Mouse (Mus musculus): ENCODE results near the gene Ginm1. TPM values are rescaled to one million over a fixed set of nuclear protein-coding genes. Genes with fewer than 3 reads are reported as not detected.

Gene Ginm1
- polyA plus RNA-seq (2015; fragmentation: Nextera tagmentation; extraction: Ambion mirVana): 84.4 and 88.7 TPM in 2 replicates

DNA sequence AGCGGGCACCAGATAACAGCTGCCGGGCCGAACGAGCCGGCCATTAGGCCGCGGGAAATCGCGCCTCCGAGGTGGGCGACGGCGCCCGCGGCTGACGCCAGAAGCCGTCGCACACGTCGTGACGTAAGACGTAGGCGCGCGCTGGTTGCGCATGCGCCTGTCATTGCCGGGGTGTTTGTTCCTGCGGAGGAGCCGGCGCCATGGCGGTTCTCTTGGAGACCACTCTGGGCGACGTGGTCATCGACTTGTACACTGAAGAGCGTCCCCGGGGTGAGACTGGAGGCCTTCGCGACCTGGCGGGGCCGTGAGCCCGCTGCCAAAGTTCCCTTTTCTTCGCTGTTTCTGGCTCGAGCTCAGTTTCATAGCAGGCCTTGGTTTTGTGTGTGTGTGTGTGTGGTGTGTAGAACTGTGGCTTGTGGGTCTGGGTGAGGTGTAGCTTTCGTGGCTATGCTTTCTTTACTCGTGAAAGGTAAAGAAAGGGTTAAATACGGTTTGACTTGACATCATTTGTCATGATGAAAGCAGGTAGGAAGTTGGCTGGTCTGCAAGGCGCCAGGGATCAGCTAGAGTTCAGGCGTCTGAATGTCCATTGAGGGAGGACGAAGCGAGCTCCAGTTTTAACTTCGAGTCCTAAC is at the start of gene Ginm1, which contains the start of gene Ppil4:
Gene Ginm1, minus strand, starts transcription at position 74 of the 635 bp plus-strand sequence.
Gene Ppil4, plus strand, starts transcription at position 141 of the 635 bp plus-strand sequence.
- Histone ChIP-seq H3K4me3 (peak within 1 kb of the TSS; percentile 95), H3K27ac (peak within 1 kb of the TSS; percentile 52; the same call in 1 of the 2 replicates)

DNA sequence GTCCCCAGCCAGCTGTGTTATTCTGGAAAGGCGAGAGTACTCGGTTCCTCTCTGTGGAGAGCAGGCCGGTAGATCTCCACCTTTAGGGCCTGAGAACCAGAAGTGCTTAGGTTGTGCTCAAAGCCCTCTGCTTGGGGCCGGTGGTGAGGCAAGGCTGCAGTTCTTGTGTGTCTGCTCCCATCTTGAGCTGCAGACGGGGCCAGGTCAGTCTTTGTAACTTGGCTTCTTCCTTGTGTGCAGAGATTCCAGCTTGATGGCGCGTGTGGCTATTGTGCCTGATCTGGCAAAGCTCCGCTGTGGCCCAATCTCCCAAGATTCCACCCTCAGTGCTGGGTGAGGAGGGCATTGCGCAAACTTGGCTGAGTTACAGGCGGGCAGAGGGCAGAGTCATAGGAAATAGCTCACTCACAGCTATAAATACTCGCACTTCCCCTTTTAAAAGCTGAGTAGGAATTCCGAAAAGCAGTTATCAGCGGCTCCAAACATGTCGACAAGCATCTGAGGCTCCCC is 49.0 kb upstream of the Ginm1 start:
- no peak for ATAC-seq (ENCODE audit: low FRiP score, low read depth)
- Histone ChIP-seq H3K27ac (no peak overlapping the region), H3K9me3 (no peaks in the 10 kb centered on the region), H3K9ac (no peak overlapping the region), H3K4me1 (peaks cover 16% of the 10 kb centered on the region), H3K4me3 (no peak overlapping the region), H3K27me3 (0 out of 2 replicates have a peak, but pooled peaks cover 8% of the 10 kb centered on the region), H3K36me3 (no peaks in the 10 kb centered on the region), H3K4me2 (replicated peaks) (0 out of 2 replicates have a peak overlapping the region, but pooled peaks have one; percentile 21)
- 56% methylated on average over 14 of the region's 14 CpGs for WGBS

More for the DNA sequence above, at the start of gene Ginm1, which contains the start of gene Ppil4:
- under 1% methylated on average over 52 of the region's 52 CpGs for WGBS
- H3K36me3 ChIP-seq: peaks cover 38% of the 10 kb centered on the region
- no peaks in the 10 kb centered on the region for H3K9me3 ChIP-seq
- peak within 1 kb of the TSS; percentile 78 for H3K4me2 ChIP-seq (replicated peaks)
- peak; percentile 95 for ATAC-seq (ENCODE audit: low FRiP score, low read depth)
- peaks cover 14% of the 10 kb centered on the region for H3K4me1 ChIP-seq
- no peaks in the 10 kb centered on the region for H3K27me3 ChIP-seq
- peak within 1 kb of the TSS; percentile 90 for H3K9ac ChIP-seq

DNA sequence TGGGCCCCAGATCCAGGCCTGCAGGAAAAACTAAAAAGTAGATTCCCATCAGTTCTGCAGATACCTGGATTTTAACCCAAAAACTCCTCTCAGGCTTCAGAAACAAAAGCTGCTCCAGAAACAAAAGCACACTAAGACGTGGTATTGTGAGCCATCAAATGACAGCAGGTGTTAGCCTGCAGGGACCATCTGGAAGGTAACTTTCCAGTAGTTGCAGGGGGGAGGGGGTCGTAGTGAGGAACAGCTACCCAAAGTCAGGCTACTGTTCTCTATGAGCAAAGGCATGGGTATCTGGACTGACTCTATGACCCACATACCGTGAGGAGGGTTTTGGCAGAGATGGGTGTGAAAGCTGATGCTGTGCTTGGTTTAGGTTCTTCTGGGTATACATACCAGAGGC is 48.2 kb upstream of the Ginm1 start:
- Histone ChIP-seq H3K4me3 (no peak overlapping the region), H3K9ac (no peak overlapping the region), H3K4me2 (replicated peaks) (no peak overlapping the region), H3K36me3 (no peaks in the 10 kb centered on the region), H3K27ac (no peak overlapping the region), H3K9me3 (no peaks in the 10 kb centered on the region), H3K4me1 (peaks cover 16% of the 10 kb centered on the region), H3K27me3 (0 out of 2 replicates have a peak, but pooled peaks cover 8% of the 10 kb centered on the region)
- no peak for ATAC-seq (ENCODE audit: low FRiP score, low read depth)
- 49% methylated on average over 3 of the region's 3 CpGs for WGBS

DNA sequence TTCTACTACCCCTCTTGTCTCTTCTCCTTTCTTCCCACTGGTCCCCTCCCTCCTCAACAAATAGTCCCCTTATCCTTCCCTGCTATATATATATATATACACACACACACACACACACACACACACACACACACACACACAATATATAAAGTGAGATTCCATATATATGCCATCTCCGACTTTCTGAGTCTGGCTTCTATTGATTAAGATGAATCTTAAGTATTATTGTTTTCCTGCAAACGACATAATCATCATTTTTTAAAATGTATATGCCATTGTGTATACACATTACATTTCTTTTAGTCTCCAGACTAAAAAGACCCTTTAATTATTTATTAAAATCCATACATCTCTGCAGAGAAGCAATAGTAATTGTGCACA is 47.7 kb upstream of the Ginm1 start:
- H3K36me3 ChIP-seq: no peaks in the 10 kb centered on the region
- no peak for ATAC-seq (ENCODE audit: low FRiP score, low read depth)
- WGBS: 82% methylated on average over 2 of the region's 2 CpGs

DNA sequence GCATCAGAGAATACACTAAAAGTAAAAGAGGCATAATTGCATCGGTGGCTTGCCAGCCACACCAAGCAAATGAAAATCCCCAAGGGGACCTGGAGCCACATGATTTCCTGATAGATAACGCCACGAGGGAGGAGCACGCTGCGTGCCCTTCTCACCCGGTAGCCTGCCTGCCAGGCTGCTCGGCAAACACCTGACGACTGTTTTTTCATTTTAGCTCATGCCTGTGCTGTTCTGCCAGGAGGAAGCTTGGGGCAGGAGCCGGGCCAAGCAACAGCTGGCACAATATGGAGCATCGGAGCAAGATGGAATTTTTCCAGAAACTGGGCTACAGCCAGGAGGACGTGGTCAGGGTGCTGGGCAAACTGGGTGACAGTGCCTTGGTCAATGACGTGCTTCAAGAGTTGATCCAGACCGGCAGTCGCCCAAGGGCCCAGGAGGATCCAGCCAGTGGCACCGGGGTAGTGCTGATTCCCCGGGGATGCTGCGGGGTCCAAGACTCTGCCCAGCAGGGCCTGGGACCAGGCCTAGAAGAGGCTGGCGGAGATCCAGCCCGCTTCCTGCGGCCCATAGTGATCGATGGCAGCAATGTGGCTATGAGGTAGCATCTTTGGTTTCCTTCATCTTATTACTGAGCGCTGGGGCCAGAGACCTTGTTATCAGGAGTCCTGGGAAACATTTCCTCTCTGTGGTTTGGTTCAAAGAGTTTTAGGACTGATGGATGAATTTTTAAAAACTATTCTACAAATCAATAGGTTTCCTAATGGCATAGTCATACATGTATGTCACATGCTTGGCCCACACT is 47.1 kb upstream of the Ginm1 start:
- WGBS: 89% methylated on average over 22 of the region's 22 CpGs
- H3K27me3 ChIP-seq: 0 out of 2 replicates have a peak, but pooled peaks cover 11% of the 10 kb centered on the region
- H3K4me3 ChIP-seq: no peak overlapping the region
- H3K36me3 ChIP-seq: no peaks in the 10 kb centered on the region
- no peaks in the 10 kb centered on the region for H3K9me3 ChIP-seq
- H3K27ac ChIP-seq: no peak overlapping the region
- H3K9ac ChIP-seq: no peak overlapping the region
- peaks cover 16% of the 10 kb centered on the region for H3K4me1 ChIP-seq
- no peak overlapping the region for H3K4me2 ChIP-seq (replicated peaks)
- ATAC-seq (ENCODE audit: low FRiP score, low read depth): no peak

More for the DNA sequence above, 47.7 kb upstream of the Ginm1 start:
- Histone ChIP-seq H3K4me3 (no peak overlapping the region), H3K4me1 (peaks cover 16% of the 10 kb centered on the region), H3K27me3 (0 out of 2 replicates have a peak, but pooled peaks cover 8% of the 10 kb centered on the region), H3K27ac (no peak overlapping the region), H3K9ac (no peak overlapping the region), H3K9me3 (no peaks in the 10 kb centered on the region), H3K4me2 (replicated peaks) (no peak overlapping the region)

DNA sequence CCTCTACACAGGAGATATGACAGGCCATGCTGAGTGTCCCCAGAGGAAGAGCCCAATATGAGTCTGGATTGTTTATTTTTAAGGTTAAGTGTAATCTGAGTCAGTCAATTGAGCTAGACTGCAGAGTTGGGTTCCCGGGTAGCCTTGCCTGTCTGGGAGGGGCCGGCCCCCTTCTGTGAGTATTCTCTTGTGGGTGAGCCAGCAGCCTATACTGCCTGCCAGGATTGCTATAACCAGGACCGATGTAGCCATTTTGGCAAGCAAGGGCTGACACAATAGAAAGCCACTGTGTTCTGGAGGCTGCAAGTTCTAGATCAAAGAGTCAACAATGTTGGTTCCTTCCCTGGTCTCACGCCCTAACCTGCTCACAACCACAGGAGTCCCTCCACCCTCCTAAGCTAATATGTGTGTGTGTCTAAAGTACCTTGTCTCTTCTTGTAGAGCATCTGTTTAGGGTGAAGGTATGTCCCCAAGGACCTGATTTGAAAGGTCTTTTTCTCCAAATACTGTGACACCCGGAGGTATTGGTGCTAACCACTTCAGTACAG is 46.3 kb upstream of the Ginm1 start:
- no peak overlapping the region for H3K4me2 ChIP-seq (replicated peaks)
- H3K9me3 ChIP-seq: no peaks in the 10 kb centered on the region
- H3K4me3 ChIP-seq: no peak overlapping the region
- 0 out of 2 replicates have a peak, but pooled peaks cover 9% of the 10 kb centered on the region for H3K27me3 ChIP-seq
- H3K27ac ChIP-seq: no peak overlapping the region
- no peak overlapping the region for H3K9ac ChIP-seq
- H3K4me1 ChIP-seq: peaks cover 16% of the 10 kb centered on the region
- ATAC-seq (ENCODE audit: low FRiP score, low read depth): no peak
- no peaks in the 10 kb centered on the region for H3K36me3 ChIP-seq
- 81% methylated on average over 5 of the region's 5 CpGs for WGBS

DNA sequence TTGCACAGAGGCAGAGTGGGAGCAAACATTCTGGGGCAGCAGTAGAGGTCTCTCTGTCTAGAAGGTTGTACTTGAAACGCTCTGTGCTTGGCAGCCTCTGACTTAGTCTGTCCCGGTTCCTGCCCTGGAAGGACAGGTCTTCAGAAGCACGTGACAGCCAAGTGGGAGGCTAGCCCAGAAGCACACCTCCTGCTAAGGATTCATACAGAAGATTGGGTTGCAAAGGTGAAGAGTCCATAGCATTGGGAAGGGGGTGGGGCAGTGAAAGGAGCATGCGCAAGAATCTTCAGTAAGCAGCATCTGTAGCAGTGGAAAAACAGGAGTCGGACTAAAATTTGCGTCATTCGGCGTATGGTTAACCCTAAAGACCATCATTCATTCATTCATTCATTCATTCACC is 45.4 kb upstream of the Ginm1 start:
- no peak overlapping the region for H3K4me3 ChIP-seq
- no peak overlapping the region for H3K27ac ChIP-seq
- 0 out of 2 replicates have a peak, but pooled peaks cover 8% of the 10 kb centered on the region for H3K27me3 ChIP-seq
- 89% methylated on average over 8 of the region's 8 CpGs for WGBS
- no peak overlapping the region for H3K4me2 ChIP-seq (replicated peaks)
- H3K9ac ChIP-seq: no peak overlapping the region
- no peak for ATAC-seq (ENCODE audit: low FRiP score, low read depth)
- H3K4me1 ChIP-seq: peaks cover 16% of the 10 kb centered on the region
- no peaks in the 10 kb centered on the region for H3K36me3 ChIP-seq
- H3K9me3 ChIP-seq: no peaks in the 10 kb centered on the region

DNA sequence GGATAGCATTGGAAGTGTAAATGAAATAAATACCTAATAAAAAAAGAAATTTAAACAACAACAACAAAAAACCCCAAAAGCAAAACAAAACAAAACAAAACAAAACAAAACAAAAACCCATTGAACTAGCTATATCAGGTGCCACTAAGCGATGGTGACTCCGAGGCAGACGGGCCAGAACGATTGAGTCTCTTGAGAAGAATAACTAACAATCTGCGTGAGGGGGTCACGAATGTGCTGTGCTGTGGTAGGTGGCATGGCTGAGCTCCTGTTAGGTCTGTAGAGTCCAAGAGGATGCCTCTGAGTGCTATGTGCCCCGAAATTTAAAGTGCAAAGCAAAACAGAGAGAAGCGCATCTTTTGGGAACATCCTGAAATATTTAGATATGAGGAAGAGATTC is 44.8 kb upstream of the Ginm1 start:
- 92% methylated on average over 8 of the region's 8 CpGs for WGBS
- no peak for ATAC-seq (ENCODE audit: low FRiP score, low read depth)

DNA sequence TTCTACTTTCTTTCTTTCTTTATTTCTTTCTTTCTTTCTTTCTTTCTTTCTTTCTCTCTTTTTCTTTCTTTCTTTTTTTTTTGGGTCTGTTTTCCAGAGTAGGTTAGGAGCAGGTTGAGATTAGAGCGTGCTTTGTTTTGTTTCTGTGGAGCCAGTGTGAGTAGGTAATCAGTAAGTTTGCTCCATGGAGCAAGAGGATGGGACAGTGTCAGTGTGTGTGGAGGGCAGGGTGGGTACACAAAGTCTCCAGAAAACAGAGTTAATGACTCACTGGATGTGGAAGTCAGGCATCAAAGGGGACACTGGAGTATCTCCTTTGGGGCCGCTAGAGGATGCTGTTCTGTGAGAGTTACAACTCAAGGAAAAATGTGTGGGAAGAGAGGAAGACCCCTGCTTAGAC is 44.3 kb upstream of the Ginm1 start:
- Histone ChIP-seq H3K27ac (no peak overlapping the region), H3K4me2 (replicated peaks) (no peak overlapping the region), H3K9ac (no peak overlapping the region), H3K4me1 (peaks cover 20% of the 10 kb centered on the region), H3K9me3 (no peaks in the 10 kb centered on the region), H3K4me3 (no peak overlapping the region), H3K36me3 (no peaks in the 10 kb centered on the region), H3K27me3 (0 out of 2 replicates have a peak, but pooled peaks cover 3% of the 10 kb centered on the region)
- WGBS: 63% methylated on average over 2 of the region's 2 CpGs
- no peak for ATAC-seq (ENCODE audit: low FRiP score, low read depth)

More for the DNA sequence above, 44.8 kb upstream of the Ginm1 start:
- Histone ChIP-seq H3K36me3 (no peaks in the 10 kb centered on the region), H3K9me3 (no peaks in the 10 kb centered on the region), H3K27ac (no peak overlapping the region), H3K4me3 (no peak overlapping the region), H3K9ac (no peak overlapping the region), H3K4me2 (replicated peaks) (no peak overlapping the region), H3K27me3 (0 out of 2 replicates have a peak, but pooled peaks cover 3% of the 10 kb centered on the region), H3K4me1 (peaks cover 17% of the 10 kb centered on the region)

DNA sequence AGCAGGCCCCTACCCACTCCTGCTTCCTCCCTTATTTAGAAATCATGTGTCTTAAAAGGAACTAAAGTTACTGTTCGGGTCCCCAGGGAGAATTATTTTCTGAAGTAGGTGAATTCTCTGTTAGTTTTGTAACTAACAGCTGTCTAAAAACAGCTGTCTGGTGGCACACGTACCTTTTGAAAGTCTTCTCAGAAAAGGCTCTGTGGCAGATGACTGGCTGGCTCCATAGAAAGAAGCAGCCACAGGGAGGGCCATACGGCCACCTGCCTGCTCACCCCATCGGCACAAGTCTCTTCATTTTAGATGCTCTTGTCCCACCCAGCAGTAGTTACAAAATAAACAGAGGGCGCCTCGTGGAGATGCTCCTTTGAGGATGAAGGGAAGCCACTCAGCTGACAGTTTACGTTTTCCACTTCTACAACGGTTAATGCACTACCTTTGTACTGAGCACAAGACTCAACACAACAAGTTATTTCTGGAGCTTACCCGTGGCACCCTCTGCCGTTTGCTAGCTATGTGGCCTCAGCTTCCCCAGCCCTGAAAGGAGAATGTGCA is 42.1 kb upstream of the Ginm1 start:
- no peak for ATAC-seq (ENCODE audit: low FRiP score, low read depth)
- WGBS: 69% methylated on average over 10 of the region's 10 CpGs
- Histone ChIP-seq H3K4me3 (no peak overlapping the region), H3K36me3 (no peaks in the 10 kb centered on the region), H3K27ac (no peak overlapping the region), H3K9ac (no peak overlapping the region), H3K27me3 (0 out of 2 replicates have a peak, but pooled peaks cover 3% of the 10 kb centered on the region), H3K9me3 (no peaks in the 10 kb centered on the region), H3K4me1 (peaks cover 16% of the 10 kb centered on the region), H3K4me2 (replicated peaks) (no peak overlapping the region)

DNA sequence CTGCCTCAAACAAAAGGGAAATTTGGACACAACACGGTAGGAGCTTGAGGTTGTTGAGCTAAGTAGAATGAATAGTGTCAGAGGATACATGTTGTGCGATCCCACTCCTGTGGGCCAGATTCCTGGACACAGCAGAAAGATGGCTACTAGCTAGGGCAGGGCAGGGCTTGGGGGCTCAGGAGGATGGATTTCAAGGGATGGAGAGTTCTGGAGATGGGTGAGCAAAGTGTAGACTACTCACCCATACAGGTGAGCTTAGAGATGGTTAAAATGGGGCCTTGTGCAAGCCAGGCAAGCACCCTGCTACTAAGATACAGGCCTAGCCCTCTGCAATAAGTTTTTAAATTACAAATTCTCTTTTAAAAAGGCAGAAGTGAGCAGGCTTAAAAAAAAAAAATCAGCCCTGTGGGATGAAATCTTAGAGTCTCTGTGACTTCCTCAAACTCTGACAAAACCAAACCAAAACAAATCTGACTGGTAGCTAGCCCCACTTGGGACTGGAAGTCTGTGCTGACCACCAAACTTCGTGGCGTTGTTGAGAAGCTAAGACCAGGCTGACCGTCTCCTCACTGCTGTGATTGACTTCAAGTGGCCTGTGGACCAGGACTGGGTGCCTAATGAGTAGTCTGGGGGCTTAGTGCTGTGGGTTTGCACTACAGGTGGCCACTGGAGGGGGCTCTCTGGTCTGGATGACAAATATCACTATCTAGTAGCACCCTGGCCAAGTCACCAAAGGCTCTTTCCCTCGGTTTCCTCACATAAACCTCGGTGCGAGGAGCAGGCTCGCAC is 40.9 kb upstream of the Ginm1 start:
- Histone ChIP-seq H3K9ac (no peak overlapping the region), H3K36me3 (no peaks in the 10 kb centered on the region), H3K4me1 (peaks cover 12% of the 10 kb centered on the region), H3K9me3 (no peaks in the 10 kb centered on the region), H3K4me3 (no peak overlapping the region), H3K27ac (no peak overlapping the region), H3K4me2 (replicated peaks) (no peak overlapping the region), H3K27me3 (0 out of 2 replicates have a peak, but pooled peaks cover 3% of the 10 kb centered on the region)
- ATAC-seq (ENCODE audit: low FRiP score, low read depth): no peak
- 81% methylated on average over 9 of the region's 9 CpGs for WGBS

All from limb, embryonic 13.5 days (tissue).